Mouse (Mus musculus) gastrocnemius, postnatal 36 days (tissue): ENCODE measurements around the gene Nploc4. TPM values are rescaled to one million over a fixed set of nuclear protein-coding genes. Genes with fewer than 3 reads are reported as not detected.

Source experiments
- DNase-seq, 2 experiments: peaks; one replicate each; pipeline ENCODE4 v3.0.0; 2022
- intact Hi-C: fragments of 180-260 bp; cut with DNase I; formaldehyde crosslinking; loops from one replicate; pipeline ENCODE4 v1.15.1; 2025
- microRNA-seq, 2 experiments: library from miRNA; unstranded; fragments of <30 nt; microRNA quantifications; one replicate each; pipeline ENCODE4 v1.2.0; 2021
- total RNA-seq, 2 experiments: library from RNA; stranded (reverse); gene quantifications; 2 replicates each; pipeline ENCODE4 v1.2.3; 2021

The Nploc4 gene
- total RNA-seq, 2 experiments from 2014 or later, result 67.6 to 71.0 TPM

GRCm38 (mm10) chr11:120344310-120344920 is 93.1 kb downstream of the Nploc4 start:
- peak in 1 of 2 experiments; percentile 10 for DNase-seq
- intact Hi-C loops, result no loop called here

- DNase-seq, result peak in 1 of 2 experiments; percentile 17
- intact Hi-C loops, result no loop called here
These were observed 93.8 kb downstream of the Nploc4 start for GRCm38 (mm10) chr11:120343519-120344309.

GRCm38 (mm10) chr11:120342656-120343160 is 94.8 kb downstream of the Nploc4 start:
- peak in 1 of 2 experiments; percentile 10 for DNase-seq
- intact Hi-C loops, result no loop called here

GRCm38 (mm10) chr11:120341661-120342060 is 95.8 kb downstream of the Nploc4 start:
- intact Hi-C loops, result no loop called here
- peak in 1 of 2 experiments; percentile 5 for DNase-seq

GRCm38 (mm10) chr11:120339978-120340513 is 97.5 kb downstream of the Nploc4 start:
- DNase-seq, result peak in 1 of 2 experiments; percentile 7
- intact Hi-C loops, result no loop called here

GRCm38 (mm10) chr11:120338786-120339185 is 98.7 kb downstream of the Nploc4 start:
- DNase-seq, result no peak
- intact Hi-C loops, result no loop called here

GRCm38 (mm10) chr11:120337447-120337846 is 100.1 kb downstream of the Nploc4 start:
- intact Hi-C loops, result no loop called here
- DNase-seq, result peak in 1 of 2 experiments; percentile 3

- intact Hi-C loops, result no loop called here
These were observed 102.0 kb downstream of the Nploc4 start for GRCm38 (mm10) chr11:120335431-120336021.

More at GRCm38 (mm10) chr11:120335431-120336021, 102.0 kb downstream of the Nploc4 start:
- peak in 1 of 2 experiments; percentile 11 for DNase-seq

Small RNA genes within 50 kb of the gene (microRNA-seq; reads per million reads assigned to microRNA genes)
- 0 reads per million in 2 experiments for gene Gm23419
- 0 reads per million in 2 experiments for gene Mir6935

Other genes starting within 250 kb of the Nploc4 start
- gene Bahcc1, start 204.8 kb downstream of the Nploc4 start, total RNA-seq, result 1 to 10 TPM; 2.3 to 4.1 TPM
- gene Actg1, start 89.2 kb downstream of the Nploc4 start, total RNA-seq, result 100 to 1,000 TPM; 186 to 222 TPM
- gene Fscn2, start 76.2 kb downstream of the Nploc4 start, total RNA-seq, result under 1 TPM; 0.31 to 0.37 TPM
- gene Faap100, start 58.9 kb downstream of the Nploc4 start, total RNA-seq, result 10 to 100 TPM; 21.7 to 22.9 TPM
- under 1 TPM in 1 of 2 experiments, not detected in 1; 0.69 TPM for gene Tspan10, start 4.9 kb upstream of the Nploc4 start, total RNA-seq
- gene Pde6g, start 15.8 kb upstream of the Nploc4 start, total RNA-seq, result under 1 TPM in 1 of 2 experiments, not detected in 1; 0.89 TPM
- 10 to 100 TPM; 21.4 to 25.6 TPM for gene Oxld1, start 20.4 kb upstream of the Nploc4 start, total RNA-seq
- 1 to 10 TPM; 4.1 to 6.2 TPM for gene Ccdc137, start 20.4 kb upstream of the Nploc4 start, total RNA-seq
- 1 to 10 TPM; 4.8 to 6.3 TPM for gene Arl16, start 29.9 kb upstream of the Nploc4 start, total RNA-seq
- gene Mrpl12, start 46.9 kb upstream of the Nploc4 start, total RNA-seq, result 100 to 1,000 TPM; 142 to 144 TPM
- 1 to 10 TPM; 3.7 to 4.5 TPM for gene Slc25a10, start 54.1 kb upstream of the Nploc4 start, total RNA-seq
- under 1 TPM; 0.18 to 0.25 TPM for gene Gcgr, start 93.0 kb upstream of the Nploc4 start, total RNA-seq
- 10 to 100 TPM; 19.9 to 23.8 TPM for gene Mcrip1, start 112.0 kb upstream of the Nploc4 start, total RNA-seq
- 100 to 1,000 TPM; 153 to 173 TPM for gene Ppp1r27, start 113.4 kb upstream of the Nploc4 start, total RNA-seq
- 100 to 1,000 TPM; 174 to 203 TPM for gene P4hb, start 135.5 kb upstream of the Nploc4 start, total RNA-seq
- 10 to 100 TPM; 73.1 to 77.1 TPM for gene Arhgdia, start 143.9 kb upstream of the Nploc4 start, total RNA-seq
- gene Alyref, start 160.7 kb upstream of the Nploc4 start, total RNA-seq, result 10 to 100 TPM; 36.1 to 41.5 TPM
- gene Anapc11, start 160.7 kb upstream of the Nploc4 start, total RNA-seq, result 10 to 100 TPM; 44.0 to 50.5 TPM
- gene Npb, start 170.8 kb upstream of the Nploc4 start, total RNA-seq, result not detected
- 10 to 100 TPM; 26.7 to 33.5 TPM for gene Pcyt2, start 180.2 kb upstream of the Nploc4 start, total RNA-seq
- gene Sirt7, start 187.5 kb upstream of the Nploc4 start, total RNA-seq, result 1 to 10 TPM; 4.5 TPM
- gene Mafg, start 195.9 kb upstream of the Nploc4 start, total RNA-seq, result 10 to 100 TPM; 48.3 to 53.7 TPM
- 1 to 10 TPM; 3.2 to 5.8 TPM for gene Pycr1, start 206.1 kb upstream of the Nploc4 start, total RNA-seq
- gene Myadml2, start 210.4 kb upstream of the Nploc4 start, total RNA-seq, result 100 to 1,000 TPM; 129 to 137 TPM
- gene Notum, start 223.5 kb upstream of the Nploc4 start, total RNA-seq, result not detected
- gene Aspscr1, start 235.3 kb upstream of the Nploc4 start, total RNA-seq, result 10 to 100 TPM; 24.4 to 34.0 TPM